Mouse (Mus musculus) midbrain, embryonic 12.5 days (tissue): ENCODE measurements at regions not wholly inside any gene's neighbourhood (a gene's known extent, or its start where the extent isn't known, plus 50 kb on each side); places are given as distances from the start of the nearest gene placed in this dataset.

Experiments
- ATAC-seq: fragments of 200-750 bp; cut with Nextera tagmentation; 2 replicates; pipeline ENCODE4 v1.8.0; 2017; ENCODE audit warnings: low read depth, moderate TSS enrichment, moderate library complexity; ENCODE audit not compliant: low FRiP score
- H3K27ac ChIP-seq: fragments of 300-500 bp; sonication (generic); replicated peaks from 2 replicates; pipeline ENCODE4 v1.5.1; 2016; ENCODE audit warnings: mild to moderate bottlenecking
- H3K27me3 ChIP-seq: fragments of 300-500 bp; sonication (generic); 2 replicates; pipeline ENCODE4 v1.6.1; 2016; ENCODE audit warnings: mild to moderate bottlenecking
- H3K36me3 ChIP-seq: fragments of 300-500 bp; sonication (generic); 2 replicates; pipeline ENCODE4 v1.6.1; 2016
- H3K4me1 ChIP-seq: fragments of 300-500 bp; sonication (generic); 2 replicates; pipeline ENCODE4 v1.6.1; 2016
- H3K4me2 ChIP-seq: fragments of 300-500 bp; sonication (generic); replicated peaks from 2 replicates; pipeline ENCODE4 v1.6.1; 2016; ENCODE audit warnings: mild to moderate bottlenecking, moderate library complexity
- H3K4me3 ChIP-seq: fragments of 300-500 bp; sonication (generic); 2 replicates; pipeline ENCODE4 v1.5.1; 2016; ENCODE audit warnings: mild to moderate bottlenecking
- H3K9ac ChIP-seq: fragments of 300-500 bp; sonication (generic); replicated peaks from 2 replicates; pipeline ENCODE4 v1.6.1; 2016; ENCODE audit warnings: mild to moderate bottlenecking, moderate library complexity
- H3K9me3 ChIP-seq: fragments of 300-500 bp; sonication (generic); 2 replicates; pipeline ENCODE4 v1.6.1; 2016; ENCODE audit warnings: mild to moderate bottlenecking
- WGBS: fragments of 180-500 bp; shearing (Covaris S2); methylation state at CpG from one replicate; pipeline ENCODE4 v1.1.7; 2016; 5-methylcytosine and 5-hydroxymethylcytosine counted together

GRCm38 (mm10) chr8:102496698-102497097 lies 288.7 kb downstream of the Cdh11 start:
- Histone ChIP-seq H3K4me2 (no peak overlapping the region), H3K27me3 (no peaks in the 10 kb centered on the region), H3K36me3 (no peaks in the 10 kb centered on the region), H3K27ac (no peak overlapping the region), H3K4me1 (no peaks in the 10 kb centered on the region), H3K4me3 (no peak overlapping the region), H3K9ac (no peak overlapping the region), H3K9me3 (no peaks in the 10 kb centered on the region)
- no peak for ATAC-seq

- Histone ChIP-seq H3K27ac (no peak overlapping the region), H3K9me3 (no peaks in the 10 kb centered on the region), H3K9ac (no peak overlapping the region), H3K4me2 (no peak overlapping the region), H3K4me3 (no peak overlapping the region), H3K4me1 (peaks cover under 1% of the 10 kb centered on the region; the same call in 1 of the 2 replicates), H3K27me3 (no peaks in the 10 kb centered on the region), H3K36me3 (no peaks in the 10 kb centered on the region)
- no peak for ATAC-seq
- 70% methylated on average over 1 of the region's 1 CpGs for WGBS
These were observed 289.4 kb downstream of the Cdh11 start for GRCm38 (mm10) chr8:102496021-102496420.

- H3K9me3 ChIP-seq = no peaks in the 10 kb centered on the region
- H3K4me1 ChIP-seq = peaks cover 5% of the 10 kb centered on the region; the same call in 1 of the 2 replicates
- no peak overlapping the region for H3K9ac ChIP-seq
- H3K4me3 ChIP-seq = no peak overlapping the region
- H3K36me3 ChIP-seq = no peaks in the 10 kb centered on the region
- H3K4me2 ChIP-seq = no peak overlapping the region
- ATAC-seq = no peak
- no peak overlapping the region for H3K27ac ChIP-seq
- H3K27me3 ChIP-seq = no peaks in the 10 kb centered on the region
These were observed 294.4 kb downstream of the Cdh11 start for GRCm38 (mm10) chr8:102491015-102491414.

- Histone ChIP-seq H3K9me3 (no peaks in the 10 kb centered on the region), H3K4me3 (no peak overlapping the region), H3K27me3 (no peaks in the 10 kb centered on the region), H3K9ac (no peak overlapping the region), H3K36me3 (no peaks in the 10 kb centered on the region), H3K4me1 (peaks cover 5% of the 10 kb centered on the region; the same call in 1 of the 2 replicates), H3K27ac (no peak overlapping the region), H3K4me2 (no peak overlapping the region)
- WGBS = 85% methylated on average over 1 of the region's 1 CpGs
- ATAC-seq = no peak
These were observed 297.2 kb downstream of the Cdh11 start for GRCm38 (mm10) chr8:102488284-102488683.

GRCm38 (mm10) chr8:102487796-102488195 lies 297.6 kb downstream of the Cdh11 start:
- 89% methylated on average over 6 of the region's 6 CpGs for WGBS
- Histone ChIP-seq H3K4me3 (no peak overlapping the region), H3K27ac (no peak overlapping the region), H3K9me3 (no peaks in the 10 kb centered on the region), H3K4me2 (no peak overlapping the region), H3K4me1 (peaks cover 5% of the 10 kb centered on the region; the same call in 1 of the 2 replicates), H3K36me3 (no peaks in the 10 kb centered on the region), H3K9ac (no peak overlapping the region), H3K27me3 (no peaks in the 10 kb centered on the region)
- no peak for ATAC-seq

- Histone ChIP-seq H3K4me2 (no peak overlapping the region), H3K4me3 (no peak overlapping the region), H3K9me3 (no peaks in the 10 kb centered on the region), H3K4me1 (no peaks in the 10 kb centered on the region), H3K36me3 (no peaks in the 10 kb centered on the region), H3K27me3 (no peaks in the 10 kb centered on the region), H3K27ac (no peak overlapping the region), H3K9ac (no peak overlapping the region)
- 94% methylated on average over 12 of the region's 12 CpGs for WGBS
- no peak for ATAC-seq
These were observed 310.2 kb downstream of the Cdh11 start for GRCm38 (mm10) chr8:102475166-102475802.

GRCm38 (mm10) chr8:102474192-102474591 lies 311.2 kb downstream of the Cdh11 start:
- no peak for ATAC-seq
- Histone ChIP-seq H3K27ac (no peak overlapping the region), H3K9ac (no peak overlapping the region), H3K4me2 (no peak overlapping the region), H3K9me3 (no peaks in the 10 kb centered on the region), H3K4me1 (no peaks in the 10 kb centered on the region), H3K4me3 (no peak overlapping the region), H3K27me3 (no peaks in the 10 kb centered on the region), H3K36me3 (no peaks in the 10 kb centered on the region)
- 90% methylated on average over 2 of the region's 2 CpGs for WGBS

- H3K9ac ChIP-seq = no peak overlapping the region
- no peak overlapping the region for H3K4me2 ChIP-seq
- ATAC-seq = no peak
- WGBS = 95% methylated on average over 1 of the region's 1 CpGs
- H3K4me3 ChIP-seq = no peak overlapping the region
- no peaks in the 10 kb centered on the region for H3K27me3 ChIP-seq
- H3K36me3 ChIP-seq = no peaks in the 10 kb centered on the region
- H3K9me3 ChIP-seq = no peaks in the 10 kb centered on the region
- H3K27ac ChIP-seq = no peak overlapping the region
- H3K4me1 ChIP-seq = no peaks in the 10 kb centered on the region
These were observed 314.1 kb downstream of the Cdh11 start for GRCm38 (mm10) chr8:102471352-102471751.

GRCm38 (mm10) chr8:102462601-102463000 lies 322.8 kb downstream of the Cdh11 start:
- ATAC-seq = no peak
- Histone ChIP-seq H3K4me2 (no peak overlapping the region), H3K27me3 (no peaks in the 10 kb centered on the region), H3K9me3 (no peaks in the 10 kb centered on the region), H3K4me1 (no peaks in the 10 kb centered on the region), H3K27ac (no peak overlapping the region), H3K4me3 (no peak overlapping the region), H3K9ac (no peak overlapping the region), H3K36me3 (no peaks in the 10 kb centered on the region)
- 94% methylated on average over 2 of the region's 2 CpGs for WGBS

GRCm38 (mm10) chr8:102443006-102443405 lies 342.4 kb downstream of the Cdh11 start:
- Histone ChIP-seq H3K9ac (no peak overlapping the region), H3K9me3 (no peaks in the 10 kb centered on the region), H3K4me2 (no peak overlapping the region), H3K27ac (no peak overlapping the region), H3K36me3 (no peaks in the 10 kb centered on the region), H3K4me1 (no peaks in the 10 kb centered on the region), H3K27me3 (no peaks in the 10 kb centered on the region), H3K4me3 (no peak overlapping the region)
- ATAC-seq = no peak
- 90% methylated on average over 4 of the region's 4 CpGs for WGBS

- Histone ChIP-seq H3K36me3 (no peaks in the 10 kb centered on the region), H3K4me3 (no peak overlapping the region), H3K4me2 (no peak overlapping the region), H3K9me3 (no peaks in the 10 kb centered on the region), H3K4me1 (no peaks in the 10 kb centered on the region), H3K27ac (no peak overlapping the region), H3K27me3 (no peaks in the 10 kb centered on the region), H3K9ac (no peak overlapping the region)
- no peak for ATAC-seq
- 75% methylated on average over 2 of the region's 2 CpGs for WGBS
These were observed 363.6 kb downstream of the Cdh11 start for GRCm38 (mm10) chr8:102421828-102422227.

- Histone ChIP-seq H3K4me1 (no peaks in the 10 kb centered on the region), H3K9me3 (no peaks in the 10 kb centered on the region), H3K36me3 (no peaks in the 10 kb centered on the region), H3K4me2 (no peak overlapping the region), H3K27ac (no peak overlapping the region), H3K9ac (no peak overlapping the region), H3K27me3 (no peaks in the 10 kb centered on the region), H3K4me3 (no peak overlapping the region)
- no peak for ATAC-seq
- WGBS = 78% methylated on average over 4 of the region's 4 CpGs
These were observed 370.5 kb downstream of the Cdh11 start for GRCm38 (mm10) chr8:102414931-102415330.

GRCm38 (mm10) chr8:102413446-102413845 lies 372.0 kb downstream of the Cdh11 start:
- Histone ChIP-seq H3K27me3 (no peaks in the 10 kb centered on the region), H3K4me3 (no peak overlapping the region), H3K27ac (no peak overlapping the region), H3K4me1 (no peaks in the 10 kb centered on the region), H3K9me3 (no peaks in the 10 kb centered on the region), H3K4me2 (no peak overlapping the region), H3K9ac (no peak overlapping the region), H3K36me3 (no peaks in the 10 kb centered on the region)
- ATAC-seq = no peak
- 91% methylated on average over 5 of the region's 5 CpGs for WGBS
